ENCODE assay signal across 26 mouse cellular contexts in the genomic region with DNA sequence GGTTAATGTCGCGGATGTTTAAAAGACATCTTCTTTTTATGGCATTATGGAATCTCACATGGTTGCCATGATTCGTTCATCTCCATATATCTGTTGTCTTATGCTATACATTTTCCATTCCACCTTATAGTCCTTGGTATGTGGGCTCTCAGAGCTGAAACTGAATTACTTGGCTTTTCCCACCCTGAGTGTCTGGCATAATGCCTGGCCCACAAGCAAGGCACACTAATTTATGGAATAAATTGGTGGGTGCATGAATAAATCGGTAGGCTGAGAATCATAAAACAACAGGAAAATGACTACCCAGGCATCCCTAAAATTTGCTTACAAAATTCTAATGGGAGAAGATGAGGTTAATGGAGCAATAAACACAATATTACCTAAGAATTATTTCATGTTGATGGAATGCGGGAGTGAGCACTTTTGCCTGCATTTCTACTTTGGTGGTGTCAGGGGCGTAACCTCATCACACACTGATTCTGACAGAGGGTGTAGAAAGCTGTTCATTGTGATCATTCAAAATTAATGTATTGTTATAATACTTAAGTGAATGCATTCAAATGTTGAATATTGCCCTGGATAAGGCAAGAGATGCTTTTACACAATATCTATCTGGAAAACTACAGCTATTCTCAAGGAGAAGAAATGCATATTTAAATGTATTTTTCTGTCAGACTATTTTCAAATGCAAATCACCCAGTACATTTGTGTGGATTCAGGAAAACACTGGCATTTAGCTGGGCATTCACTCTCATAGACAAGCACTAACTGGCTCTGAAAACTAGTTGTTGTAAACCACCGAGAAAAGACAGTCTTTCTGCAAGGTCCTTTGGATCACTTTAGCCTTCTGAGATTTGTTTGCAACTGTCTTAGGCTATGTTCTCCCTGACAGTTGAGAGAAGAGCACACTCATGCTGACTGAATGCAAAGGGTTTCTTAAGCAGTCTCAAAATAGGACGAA.
DNase-seq lines count a peak whose midpoint lies in the region; ATAC-seq lines count a peak whose summit lies in the region.
"Had no signal": no experiment of that assay in that cellular context is flagged by ENCODE, and none has a peak within 500 bp of the region (broad histone marks: within the 10 kb centered on the region; RNA-seq: fewer than 3 reads in every experiment).

No protein-coding gene starts in this region.

- no peak overlapping the region; the same call in none of the 2 replicates for H3K27ac ChIP-seq in forebrain, embryonic 15.5 days (replicated peaks)
- H3K27ac ChIP-seq in forebrain, embryonic 11.5 days (ENCODE audit: low read depth, low read length): no peak overlapping the region
- H3K27ac ChIP-seq in midbrain, embryonic 13.5 days: no peak overlapping the region
- H3K27ac ChIP-seq in midbrain, embryonic 10.5 days (replicated peaks): no peak overlapping the region
- no peak overlapping the region for H3K27ac ChIP-seq in forebrain, embryonic 16.5 days (ENCODE audit: low read length)
- no peak overlapping the region for H3K27ac ChIP-seq in heart, embryonic 10.5 days
- H3K27ac ChIP-seq: heart, embryonic 15.5 days; hindbrain, embryonic 10.5 days; hindbrain, embryonic 13.5 days; hindbrain, postnatal 0 days had no signal

- H3K4me3 ChIP-seq in forebrain, embryonic 15.5 days: no peak overlapping the region
- no peak overlapping the region for H3K4me3 ChIP-seq in forebrain, embryonic 11.5 days (ENCODE audit: low read depth, low read length)
- no peak overlapping the region for H3K4me3 ChIP-seq in midbrain, embryonic 13.5 days (replicated peaks)
- H3K4me3 ChIP-seq in midbrain, embryonic 10.5 days: no peak overlapping the region
- H3K4me3 ChIP-seq in forebrain, embryonic 16.5 days (replicated peaks; ENCODE audit: low read length): no peak overlapping the region
- no peak overlapping the region for H3K4me3 ChIP-seq in heart, embryonic 10.5 days
- H3K4me3 ChIP-seq: heart, embryonic 12.5 days; heart, embryonic 15.5 days; hindbrain, embryonic 10.5 days; hindbrain, embryonic 13.5 days had no signal

- no peak for DNase-seq in forebrain, embryonic 11.5 days (ENCODE audit: low spot score)
- DNase-seq in midbrain, embryonic 10.5 days (ENCODE audit: low spot score): no peak
- DNase-seq in skeletal muscle tissue, adult 2 months (ENCODE audit: low read depth, low spot score): peak; percentile 3
- no peak for DNase-seq in heart, embryonic 10.5 days (ENCODE audit: low spot score)
- DNase-seq: adrenal gland, adult 2 months; adrenal gland, postnatal 14 days; cerebellum, adult 11-12 months; cerebellum, adult 8-10 months; cerebellum, postnatal 10 days; cerebellum, postnatal 36 days; gastrocnemius, postnatal 10 days; heart, adult 11 months; heart, postnatal 10 days; heart, postnatal 36 days; kidney, adult 18-20 months had no signal

- H3K9me3 ChIP-seq in forebrain, embryonic 15.5 days: no peaks in the 10 kb centered on the region
- no peaks in the 10 kb centered on the region for H3K9me3 ChIP-seq in forebrain, embryonic 11.5 days (ENCODE audit: control insufficient read depth, low read length)
- H3K9me3 ChIP-seq in midbrain, embryonic 13.5 days: no peaks in the 10 kb centered on the region
- H3K9me3 ChIP-seq in midbrain, embryonic 10.5 days (replicated peaks): no peaks in the 10 kb centered on the region
- H3K9me3 ChIP-seq in forebrain, embryonic 16.5 days (ENCODE audit: control insufficient read depth, low read length): no peaks in the 10 kb centered on the region
- H3K9me3 ChIP-seq in heart, embryonic 10.5 days: no peaks in the 10 kb centered on the region
- H3K9me3 ChIP-seq: heart, embryonic 12.5 days; heart, embryonic 15.5 days; hindbrain, embryonic 10.5 days; hindbrain, embryonic 13.5 days had no signal

- no peaks in the 10 kb centered on the region for H3K36me3 ChIP-seq in forebrain, embryonic 15.5 days
- no peaks in the 10 kb centered on the region for H3K36me3 ChIP-seq in forebrain, embryonic 11.5 days (ENCODE audit: control insufficient read depth, insufficient read depth, low read length)
- H3K36me3 ChIP-seq in midbrain, embryonic 13.5 days: no peaks in the 10 kb centered on the region
- H3K36me3 ChIP-seq in midbrain, embryonic 10.5 days: no peaks in the 10 kb centered on the region
- H3K36me3 ChIP-seq in forebrain, embryonic 16.5 days (ENCODE audit: control insufficient read depth, insufficient read depth): no peaks in the 10 kb centered on the region
- H3K36me3 ChIP-seq in heart, embryonic 10.5 days: no peaks in the 10 kb centered on the region
- H3K36me3 ChIP-seq: heart, embryonic 12.5 days; heart, embryonic 15.5 days; hindbrain, embryonic 10.5 days; hindbrain, embryonic 13.5 days had no signal

- 54% methylated on average over 8 of the region's 8 CpGs for WGBS in forebrain, embryonic 15.5 days
- 86% methylated on average over 8 of the region's 8 CpGs for WGBS in forebrain, embryonic 11.5 days
- 74% methylated on average over 8 of the region's 8 CpGs for WGBS in midbrain, embryonic 13.5 days
- 90% methylated on average over 8 of the region's 8 CpGs for WGBS in midbrain, embryonic 10.5 days
- WGBS in forebrain, embryonic 16.5 days: 50% methylated on average over 8 of the region's 8 CpGs
- 86% methylated on average over 8 of the region's 8 CpGs for WGBS in heart, embryonic 10.5 days

- H3K27me3 ChIP-seq in forebrain, embryonic 15.5 days: no peaks in the 10 kb centered on the region
- no peaks in the 10 kb centered on the region for H3K27me3 ChIP-seq in forebrain, embryonic 11.5 days (ENCODE audit: control insufficient read depth, insufficient read depth, low read length)
- H3K27me3 ChIP-seq in midbrain, embryonic 13.5 days: no peaks in the 10 kb centered on the region
- no peaks in the 10 kb centered on the region for H3K27me3 ChIP-seq in midbrain, embryonic 10.5 days (ENCODE audit: low read depth, poor library complexity, severe bottlenecking)
- H3K27me3 ChIP-seq in forebrain, embryonic 16.5 days (replicated peaks; ENCODE audit: control insufficient read depth, insufficient read depth, low read length): no peaks in the 10 kb centered on the region
- no peaks in the 10 kb centered on the region for H3K27me3 ChIP-seq in heart, embryonic 10.5 days (ENCODE audit: insufficient read depth, poor library complexity, severe bottlenecking)
- H3K27me3 ChIP-seq: heart, embryonic 12.5 days; heart, embryonic 15.5 days; hindbrain, embryonic 13.5 days had no signal

- peak; percentile 87 for ATAC-seq in forebrain, embryonic 15.5 days (replicated peaks)
- no peak for ATAC-seq in forebrain, embryonic 11.5 days (replicated peaks; ENCODE audit: low FRiP score)
- ATAC-seq in midbrain, embryonic 13.5 days: peak; percentile 48; the same call in 1 of the 2 replicates
- peak; percentile 88 for ATAC-seq in forebrain, embryonic 16.5 days
- ATAC-seq: CD4-positive, CD25-positive, alpha-beta regulatory T cell, adult 4 months; hindbrain, postnatal 0 days; inflammation-experienced regulatory T-cells, adult 6 months; intestine, embryonic 16.5 days had no signal

- no peak overlapping the region for H3K4me2 ChIP-seq in forebrain, embryonic 15.5 days (replicated peaks)
- no peak overlapping the region for H3K4me2 ChIP-seq in forebrain, embryonic 11.5 days (ENCODE audit: low read depth, low read length, severe bottlenecking)
- no peak overlapping the region for H3K4me2 ChIP-seq in midbrain, embryonic 13.5 days (replicated peaks)
- H3K4me2 ChIP-seq in forebrain, embryonic 16.5 days (ENCODE audit: low read length): no peak overlapping the region; the same call in 1 of the 2 replicates
- H3K4me2 ChIP-seq: heart, embryonic 12.5 days; heart, embryonic 15.5 days; hindbrain, embryonic 13.5 days had no signal

- peaks cover 17% of the 10 kb centered on the region for H3K4me1 ChIP-seq in forebrain, embryonic 15.5 days
- H3K4me1 ChIP-seq in forebrain, embryonic 11.5 days (replicated peaks; ENCODE audit: control insufficient read depth, insufficient read depth, low read length): no peaks in the 10 kb centered on the region
- 0 out of 2 replicates have a peak, but pooled peaks cover 4% of the 10 kb centered on the region for H3K4me1 ChIP-seq in midbrain, embryonic 13.5 days (replicated peaks)
- no peaks in the 10 kb centered on the region for H3K4me1 ChIP-seq in midbrain, embryonic 10.5 days
- H3K4me1 ChIP-seq in forebrain, embryonic 16.5 days (replicated peaks; ENCODE audit: control insufficient read depth, insufficient read depth, low read length): peaks cover 7% of the 10 kb centered on the region
- no peaks in the 10 kb centered on the region for H3K4me1 ChIP-seq in heart, embryonic 10.5 days
- H3K4me1 ChIP-seq: heart, embryonic 12.5 days; heart, embryonic 15.5 days; hindbrain, embryonic 10.5 days had no signal

- no peak overlapping the region for H3K9ac ChIP-seq in forebrain, embryonic 15.5 days (replicated peaks)
- H3K9ac ChIP-seq in forebrain, embryonic 11.5 days (ENCODE audit: low read length): no peak overlapping the region
- H3K9ac ChIP-seq in midbrain, embryonic 13.5 days (replicated peaks): no peak overlapping the region
- H3K9ac ChIP-seq in forebrain, embryonic 16.5 days (replicated peaks; ENCODE audit: low read depth, low read length): no peak overlapping the region
- H3K9ac ChIP-seq: heart, embryonic 12.5 days; heart, embryonic 15.5 days; hindbrain, embryonic 13.5 days had no signal
